Mouse (Mus musculus): ENCODE measurements around the gene Gpr37l1. TPM values are rescaled to one million over a fixed set of nuclear protein-coding genes. Genes with fewer than 3 reads are reported as not detected.

Gene Gpr37l1
- total and polyA plus RNA-seq, 3 experiments, result not detected

DNA sequence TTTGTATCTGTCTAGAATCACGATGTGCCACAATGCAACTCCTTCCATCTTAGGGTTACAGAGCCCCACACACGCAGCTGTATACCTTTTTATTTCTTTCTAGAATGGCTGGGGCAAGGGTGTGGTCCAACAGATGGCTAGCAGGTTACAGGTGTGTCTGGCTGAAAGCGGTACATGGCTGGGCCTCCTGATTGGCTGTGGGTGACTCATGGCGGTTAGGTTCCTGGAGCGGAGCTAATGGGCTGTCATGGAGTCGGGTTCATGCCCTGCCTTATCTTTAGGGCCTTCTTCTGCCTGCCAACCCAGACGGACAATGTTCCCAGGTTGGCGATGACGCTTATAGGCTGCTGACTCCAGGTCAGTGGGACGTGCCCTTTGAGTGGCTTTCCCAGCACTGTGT lies 13.3 kb upstream of the Gpr37l1 start:
- in situ Hi-C loops (cut with MboI; ENCODE audit: low pct_ligation_motif_present, low pct_unique_long_range_greater_than_20kb, low sequenced_read_pairs), result loop anchor here (5.0 kb wide), 1 partner anchor 41 kb away; no protein-coding TSS in a partner anchor
- Histone ChIP-seq H3K9me3 (replicated peaks; ENCODE audit: low read length) (no peaks in the 10 kb centered on the region), H3K27ac (ENCODE audit: insufficient read depth, low read depth) (no peak overlapping the region), H3K79me2 (replicated peaks; ENCODE audit: control insufficient read depth, extremely low read depth, insufficient read depth, poor library complexity, severe bottlenecking) (no peaks in the 10 kb centered on the region), H3K36me3 (replicated peaks in 1 of 2; ENCODE audit: control insufficient read depth in 1 of 2, insufficient read depth in 1 of 2, low read length in 1 of 2) (no peaks in the 10 kb centered on the region), H3K4me2 (ENCODE audit: insufficient read depth, low read depth, poor library complexity, severe bottlenecking) (no peak overlapping the region), H3K4me3 (replicated peaks in 1 of 3; ENCODE audit: low read depth in 2 of 3, low read length in 2 of 3, poor library complexity in 1 of 3) (no peak overlapping the region), H3K4me1 (ENCODE audit: control insufficient read depth in 1 of 2, insufficient read depth in 2 of 2) (peaks cover 38 to 65% of the 10 kb centered on the region in 2 experiments), H3K27me3 (replicated peaks) (no peaks in the 10 kb centered on the region), H3K9ac (ENCODE audit: insufficient read depth, low read depth) (no peak overlapping the region)
- DNase-seq (ENCODE audit: extremely low read depth), result no peak
- dilution Hi-C loops (cut with MboI; ENCODE audit: extremely low pct_ligation_motif_present, extremely low pct_unique_long_range_greater_than_20kb, low sequenced_read_pairs), result no loop called here
- TF ChIP-seq CTCF (conservative IDR thresholded peaks at IDR 0.05 in 1 of 2, IDR thresholded peaks at IDR 0.05 in 1 of 2; ENCODE audit: low read depth in 2 of 2, low read length in 2 of 2) (no peak), USF1 (IDR thresholded peaks at IDR 0.05; ENCODE audit: low read depth, low read length) (no peak), TCF12 (IDR thresholded peaks at IDR 0.05; ENCODE audit: low read depth, low read length) (no peak), ZNF384 (IDR thresholded peaks at IDR 0.05; ENCODE audit: low read depth, low read length) (no peak), BHLHE40 (IDR thresholded peaks at IDR 0.05; ENCODE audit: low read depth, low read length) (no peak), MAX (IDR thresholded peaks at IDR 0.05; ENCODE audit: low read length) (no peak), USF2 (conservative IDR thresholded peaks at IDR 0.05; ENCODE audit: low read depth, low read length) (no peak), HCFC1 (IDR thresholded peaks at IDR 0.05; ENCODE audit: low read depth, low read length) (no peak)

GRCm38 (mm10) chr1:135178863-135179262 lies 11.4 kb upstream of the Gpr37l1 start:
- in situ Hi-C loops (cut with MboI; ENCODE audit: low pct_ligation_motif_present, low pct_unique_long_range_greater_than_20kb, low sequenced_read_pairs), result no loop called here
- Histone ChIP-seq H3K4me2 (ENCODE audit: insufficient read depth, low read depth, poor library complexity, severe bottlenecking) (peak overlapping the region; percentile 39), H3K79me2 (replicated peaks; ENCODE audit: control insufficient read depth, extremely low read depth, insufficient read depth, poor library complexity, severe bottlenecking) (no peaks in the 10 kb centered on the region), H3K4me1 (ENCODE audit: control insufficient read depth in 1 of 2, insufficient read depth in 2 of 2) (peaks cover 41 to 81% of the 10 kb centered on the region in 2 experiments), H3K36me3 (replicated peaks in 1 of 2; ENCODE audit: control insufficient read depth in 1 of 2, insufficient read depth in 1 of 2, low read length in 1 of 2) (no peaks in the 10 kb centered on the region), H3K27me3 (replicated peaks) (no peaks in the 10 kb centered on the region), H3K9me3 (replicated peaks; ENCODE audit: low read length) (no peaks in the 10 kb centered on the region), H3K27ac (ENCODE audit: insufficient read depth, low read depth) (peak overlapping the region; percentile 89), H3K4me3 (replicated peaks in 1 of 3; ENCODE audit: low read depth in 2 of 3, low read length in 2 of 3, poor library complexity in 1 of 3) (peak overlapping the region in 1 of 3 experiments; percentile 20), H3K9ac (ENCODE audit: insufficient read depth, low read depth) (peak overlapping the region; percentile 26; the same call in 1 of the 2 replicates)
- dilution Hi-C loops (cut with MboI; ENCODE audit: extremely low pct_ligation_motif_present, extremely low pct_unique_long_range_greater_than_20kb, low sequenced_read_pairs), result no loop called here
- TF ChIP-seq EP300 (IDR thresholded peaks at IDR 0.05; ENCODE audit: low read length) (0 out of 2 replicates have a peak, but pooled peaks have one; percentile 41), MEF2A (IDR thresholded peaks at IDR 0.05; ENCODE audit: borderline replicate concordance, low read depth, low read length) (peak; percentile 93), CTCF (conservative IDR thresholded peaks at IDR 0.05 in 1 of 2, IDR thresholded peaks at IDR 0.05 in 1 of 2; ENCODE audit: low read depth in 2 of 2, low read length in 2 of 2) (no peak), MAFK (IDR thresholded peaks at IDR 0.05; ENCODE audit: insufficient replicate concordance, low read length) (peak; percentile 98), NELFE (IDR thresholded peaks at IDR 0.05; ENCODE audit: low read depth, low read length) (no peak), TCF12 (IDR thresholded peaks at IDR 0.05; ENCODE audit: low read depth, low read length) (peak; percentile 62), USF2 (conservative IDR thresholded peaks at IDR 0.05; ENCODE audit: low read depth, low read length) (no peak), MYC (IDR thresholded peaks at IDR 0.05; ENCODE audit: low read depth, low read length) (0 out of 2 replicates have a peak, but pooled peaks have one; percentile 18), PAX5 (IDR thresholded peaks at IDR 0.05; ENCODE audit: low read length) (no peak), E2F4 (IDR thresholded peaks at IDR 0.05; ENCODE audit: insufficient replicate concordance, low read depth, low read length) (no peak), UBTF (IDR thresholded peaks at IDR 0.05; ENCODE audit: low read depth, low read length) (no peak), CHD1 (IDR thresholded peaks at IDR 0.05; ENCODE audit: low read depth, low read length) (no peak), BHLHE40 (IDR thresholded peaks at IDR 0.05; ENCODE audit: low read depth, low read length) (no peak), POLR2AphosphoS2 (IDR thresholded peaks at IDR 0.05; ENCODE audit: low read depth, low read length) (no peak), RCOR1 (conservative IDR thresholded peaks at IDR 0.05; ENCODE audit: low read depth, low read length) (no peak), POLR2A (IDR thresholded peaks at IDR 0.05; ENCODE audit: low read depth, low read length) (peak; percentile 35; the same call in 1 of the 2 replicates), CHD2 (IDR thresholded peaks at IDR 0.05; ENCODE audit: low read length) (no peak), ZNF384 (IDR thresholded peaks at IDR 0.05; ENCODE audit: low read depth, low read length) (no peak), ZMIZ1 (IDR thresholded peaks at IDR 0.05; ENCODE audit: low read depth, low read length) (no peak), SIN3A (IDR thresholded peaks at IDR 0.05; ENCODE audit: low read length) (no peak), RAD21 (IDR thresholded peaks at IDR 0.05; ENCODE audit: low read depth, low read length) (no peak), ETS1 (conservative IDR thresholded peaks at IDR 0.05; ENCODE audit: low read depth, low read length) (peak; percentile 65), MAX (IDR thresholded peaks at IDR 0.05; ENCODE audit: low read length) (peak; percentile 46; the same call in 1 of the 2 replicates), KAT2A (IDR thresholded peaks at IDR 0.05; ENCODE audit: insufficient replicate concordance, low read length) (no peak), ELF1 (IDR thresholded peaks at IDR 0.05; ENCODE audit: low read depth, low read length) (no peak), GABPA (IDR thresholded peaks at IDR 0.05; ENCODE audit: insufficient replicate concordance, low read depth, low read length) (no peak), IRF4 (IDR thresholded peaks at IDR 0.05; ENCODE audit: low read depth, low read length) (peak; percentile 48; the same call in 1 of the 2 replicates), MAZ (IDR thresholded peaks at IDR 0.05; ENCODE audit: low read depth, low read length) (no peak), NRF1 (IDR thresholded peaks at IDR 0.05; ENCODE audit: low read depth, low read length) (no peak), MXI1 (IDR thresholded peaks at IDR 0.05; ENCODE audit: low read depth, low read length) (no peak)
- peak; percentile 49 for DNase-seq (ENCODE audit: extremely low read depth)

Data from CH12.LX (cell line).